Mouse (Mus musculus) stomach, postnatal 0 days (tissue): ENCODE data around the gene Cipc. TPM values are rescaled to one million over a fixed set of nuclear protein-coding genes. Genes with fewer than 3 reads are reported as not detected.

Experiments
- ATAC-seq: fragments of 200-750 bp; cut with Nextera tagmentation; 2 replicates; pipeline ENCODE4 v1.8.0; 2017; ENCODE audit not compliant: low FRiP score, low TSS enrichment
- DNase-seq: peaks from one replicate; pipeline ENCODE4 v3.0.0-alpha.2; 2016; ENCODE audit warnings: low spot score
- H3K27ac ChIP-seq: fragments of 300-500 bp; sonication (generic); replicated peaks from 2 replicates; pipeline ENCODE4 v1.5.1; 2014; ENCODE audit warnings: mild to moderate bottlenecking, control low read depth
- H3K27me3 ChIP-seq: fragments of 300-500 bp; sonication (generic); 2 replicates; pipeline ENCODE4 v1.6.1; 2014; ENCODE audit warnings: low read length; ENCODE audit not compliant: control insufficient read depth, insufficient read depth
- H3K36me3 ChIP-seq: fragments of 300-500 bp; sonication (generic); 2 replicates; pipeline ENCODE4 v1.6.1; 2014; ENCODE audit warnings: low read length, mixed read lengths; ENCODE audit not compliant: control insufficient read depth, insufficient read depth
- H3K4me1 ChIP-seq: fragments of 300-500 bp; sonication (generic); replicated peaks from 2 replicates; pipeline ENCODE4 v1.6.1; 2014; ENCODE audit warnings: antibody characterized with exemption; ENCODE audit not compliant: control insufficient read depth, insufficient read depth
- H3K4me2 ChIP-seq: fragments of 300-500 bp; sonication (generic); replicated peaks from 2 replicates; pipeline ENCODE4 v1.6.1; 2014; ENCODE audit warnings: low read depth, mild to moderate bottlenecking, control low read depth, moderate library complexity
- H3K4me3 ChIP-seq: fragments of 300-500 bp; sonication (generic); 2 replicates; pipeline ENCODE4 v1.5.1; 2014; ENCODE audit warnings: low read depth, low read length, control low read depth
- H3K9ac ChIP-seq: fragments of 300-500 bp; sonication (generic); 2 replicates; pipeline ENCODE4 v1.6.1; 2014; ENCODE audit warnings: mild to moderate bottlenecking, low read length, control low read depth, mixed read lengths
- H3K9me3 ChIP-seq: fragments of 300-500 bp; sonication (generic); 2 replicates; pipeline ENCODE4 v1.6.1; 2016; ENCODE audit warnings: low read length; ENCODE audit not compliant: control insufficient read depth
- CTCF ChIP-seq: IDR thresholded peaks from 2 replicates; pipeline ENCODE4 v1.5.1; 2016; ENCODE audit warnings: antibody characterized with exemption, low read depth, mild to moderate bottlenecking, moderate library complexity
- EP300 ChIP-seq: optimal IDR thresholded peaks from 2 replicates; pipeline ENCODE3; 2016; ENCODE audit warnings: antibody characterized with exemption
- WGBS: fragments of 180-500 bp; shearing (Covaris S2); extraction: QIAGEN DNeasy Blood & Tissue Kit; methylation state at CpG from one replicate; pipeline ENCODE4 v1.1.7; 2014; 5-methylcytosine and 5-hydroxymethylcytosine counted together
- polyA plus RNA-seq: library from polyadenylated mRNA; unstranded; fragments of >200 nt; fragmentation: Nextera tagmentation; extraction: Ambion mirVana; gene quantifications from 2 replicates; pipeline ENCODE4 v1.2.1, GENCODE M21; 2015

Gene Cipc
- polyA plus RNA-seq, 1 experiment from 2014 or later = 10.1 TPM

- no peaks in the 10 kb centered on the region for H3K9me3 ChIP-seq
- no peak for TF ChIP-seq EP300
- no peak for TF ChIP-seq CTCF
- H3K27me3 ChIP-seq = no peaks in the 10 kb centered on the region
- ATAC-seq = no peak
- H3K4me1 ChIP-seq = no peaks in the 10 kb centered on the region
- DNase-seq = no peak
- H3K27ac ChIP-seq = no peak overlapping the region
- peaks cover 30% of the 10 kb centered on the region for H3K36me3 ChIP-seq
- H3K9ac ChIP-seq = no peak overlapping the region
- H3K4me2 ChIP-seq = no peak overlapping the region
- no peak overlapping the region for H3K4me3 ChIP-seq
- WGBS = 91% methylated on average over 3 of the region's 3 CpGs
Observed at GRCm38 (mm10) chr12:86960791-86961335, 14.0 kb downstream of the Cipc start.

DNA sequence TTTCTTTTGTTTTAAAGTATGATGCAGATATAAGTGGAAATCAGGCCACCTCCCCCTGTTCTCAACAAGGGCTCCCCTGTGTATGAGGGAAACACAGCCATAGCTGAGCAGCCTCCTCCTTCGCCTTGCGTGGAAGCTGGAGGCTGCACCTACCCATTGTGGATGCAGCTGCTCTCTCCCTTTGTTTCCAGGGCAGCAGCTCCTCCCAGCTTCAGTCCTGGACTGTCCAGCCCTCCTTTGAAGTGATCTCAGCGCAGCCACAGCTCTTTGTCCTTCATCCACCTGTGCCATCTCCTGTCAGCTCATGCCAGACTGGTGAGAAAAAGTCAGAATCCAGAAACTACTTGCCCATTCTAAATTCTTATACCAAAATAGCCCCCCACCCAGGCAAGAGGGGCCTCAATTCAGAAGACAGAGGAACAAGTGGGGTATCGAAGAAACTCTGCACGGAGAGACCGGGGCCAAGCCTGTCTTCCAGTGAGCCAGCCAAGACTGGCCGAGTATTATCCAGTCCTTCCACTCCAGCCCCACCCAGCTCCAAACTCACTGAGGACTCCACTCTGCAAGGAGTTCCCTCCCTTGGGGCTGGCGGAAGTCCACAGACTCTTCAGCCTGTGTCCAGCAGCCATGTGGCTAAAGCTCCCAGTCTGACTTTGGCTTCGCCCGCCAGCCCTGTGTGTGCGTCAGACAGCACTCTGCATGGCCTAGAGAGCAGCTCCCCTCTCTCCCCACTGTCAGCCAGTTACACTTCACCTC is 14.9 kb downstream of the Cipc start:
- 73% methylated on average over 11 of the region's 11 CpGs for WGBS
- TF ChIP-seq CTCF = no peak
- TF ChIP-seq EP300 = no peak
- H3K4me3 ChIP-seq = no peak overlapping the region
- 0 out of 2 replicates have a peak overlapping the region, but pooled peaks have one; percentile 13 for H3K27ac ChIP-seq
- H3K9me3 ChIP-seq = no peaks in the 10 kb centered on the region
- H3K9ac ChIP-seq = no peak overlapping the region
- ATAC-seq = peak; percentile 24; the same call in 1 of the 2 replicates
- no peak for DNase-seq
- H3K4me2 ChIP-seq = no peak overlapping the region
- H3K36me3 ChIP-seq = peaks cover 27% of the 10 kb centered on the region
- H3K27me3 ChIP-seq = no peaks in the 10 kb centered on the region
- H3K4me1 ChIP-seq = no peaks in the 10 kb centered on the region

DNA sequence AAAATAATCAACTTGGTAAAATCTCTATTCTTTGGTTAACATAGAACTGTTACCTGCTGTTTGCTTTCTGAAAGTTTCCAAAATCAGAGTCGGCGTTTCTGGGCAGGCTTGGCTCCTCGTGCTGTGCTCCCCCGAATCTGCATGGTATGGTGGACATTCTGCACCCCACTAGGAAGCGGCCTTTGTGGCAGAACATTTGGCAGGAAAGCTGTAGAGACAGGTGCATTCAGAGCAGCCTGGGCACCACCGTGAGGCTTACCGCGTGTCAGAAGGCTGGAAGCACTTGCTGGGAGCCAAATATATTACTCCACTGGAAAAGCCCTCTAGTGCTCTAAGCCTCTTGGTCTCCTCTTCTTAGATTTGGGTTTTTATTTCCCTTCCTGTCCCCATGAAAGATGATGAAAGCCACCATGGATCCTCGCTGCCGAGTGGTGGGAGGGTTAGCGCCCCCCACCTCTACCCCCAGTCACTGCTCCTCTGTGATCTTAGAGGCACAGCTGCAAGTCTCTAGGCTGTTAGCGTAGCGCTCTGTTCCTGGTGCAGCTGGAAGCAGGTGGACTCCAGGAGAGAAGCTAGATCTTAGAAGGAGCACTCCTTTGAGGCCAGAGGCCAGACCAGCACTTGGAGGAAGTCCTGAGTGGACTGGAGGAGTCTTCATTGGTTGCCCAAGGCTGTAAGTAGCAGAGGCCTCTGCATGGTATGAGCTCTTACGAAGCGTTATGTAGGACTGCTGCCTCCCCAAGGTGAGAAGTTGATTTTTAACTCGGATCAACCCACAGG is 17.6 kb downstream of the Cipc start:
- Histone ChIP-seq H3K36me3 (peaks cover 24% of the 10 kb centered on the region), H3K4me2 (no peak overlapping the region), H3K4me3 (no peak overlapping the region), H3K27ac (no peak overlapping the region), H3K4me1 (no peaks in the 10 kb centered on the region), H3K9me3 (no peaks in the 10 kb centered on the region), H3K9ac (no peak overlapping the region), H3K27me3 (no peaks in the 10 kb centered on the region)
- WGBS = 90% methylated on average over 16 of the region's 16 CpGs
- DNase-seq (no peak), ATAC-seq (no peak)
- TF ChIP-seq EP300 (no peak), CTCF (no peak)

GRCm38 (mm10) chr12:86965237-86965799 is 18.5 kb downstream of the Cipc start:
- 82% methylated on average over 4 of the region's 4 CpGs for WGBS
- Histone ChIP-seq H3K9ac (no peak overlapping the region), H3K36me3 (peaks cover 21% of the 10 kb centered on the region), H3K27ac (no peak overlapping the region), H3K4me1 (no peaks in the 10 kb centered on the region), H3K4me3 (no peak overlapping the region), H3K4me2 (no peak overlapping the region), H3K27me3 (no peaks in the 10 kb centered on the region), H3K9me3 (no peaks in the 10 kb centered on the region)
- no peak for TF ChIP-seq EP300
- no peak for TF ChIP-seq CTCF
- DNase-seq = no peak
- ATAC-seq = no peak

DNA sequence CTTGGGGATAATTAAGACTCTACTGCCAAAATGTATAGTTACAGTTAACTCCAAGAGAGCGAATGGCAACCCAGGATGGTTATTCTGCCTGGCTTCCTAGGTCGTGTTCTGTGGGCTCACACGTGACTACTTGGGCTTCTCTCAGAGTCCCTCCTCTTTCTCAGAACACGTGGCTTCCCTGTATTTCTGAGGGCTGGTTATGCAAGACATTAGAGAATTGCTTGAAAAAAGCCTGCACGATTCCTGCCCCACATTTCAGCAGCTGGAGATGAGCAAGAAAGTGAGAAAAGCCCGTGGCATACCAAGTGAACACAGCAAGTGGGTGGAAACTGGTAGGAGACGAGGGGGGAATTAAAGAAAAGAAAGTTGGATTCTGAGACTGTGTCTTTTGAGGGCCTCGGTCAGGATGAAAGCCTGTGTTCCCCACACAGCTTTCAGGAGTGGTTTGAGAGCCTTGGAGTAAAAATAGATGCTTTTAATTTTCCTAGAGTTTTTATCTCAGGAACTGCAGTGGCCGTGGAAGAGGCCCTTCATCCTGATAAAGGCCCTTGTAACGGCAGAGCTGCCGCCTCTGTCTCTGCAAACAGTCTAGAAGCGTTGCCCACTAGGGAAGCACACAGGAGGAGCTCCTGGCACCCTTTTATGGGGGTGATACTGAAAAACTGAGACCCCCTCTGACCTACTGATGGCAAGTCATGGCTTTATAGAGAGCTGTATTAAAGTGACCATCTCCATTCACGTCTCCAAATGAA is 21.8 kb downstream of the Cipc start:
- TF ChIP-seq CTCF (no peak), EP300 (no peak)
- ATAC-seq = no peak
- Histone ChIP-seq H3K9ac (no peak overlapping the region), H3K9me3 (no peaks in the 10 kb centered on the region), H3K4me2 (no peak overlapping the region), H3K27ac (no peak overlapping the region), H3K4me1 (0 out of 2 replicates have a peak, but pooled peaks cover 3% of the 10 kb centered on the region), H3K27me3 (no peaks in the 10 kb centered on the region), H3K4me3 (no peak overlapping the region), H3K36me3 (0 out of 2 replicates have a peak, but pooled peaks cover 2% of the 10 kb centered on the region)
- 65% methylated on average over 13 of the region's 13 CpGs for WGBS
- DNase-seq = no peak
